Mouse (Mus musculus): ENCODE results near the gene Gm20388.
"Not testable (repeated sequence)": the region's sequence is repeated elsewhere in the genome, so short reads cannot be mapped to it uniquely, and the experiment has no call there.

Gene Gm20388

GRCm38 (mm10) chr8:120644663-120645062 is 734.0 kb downstream of the Gm20388 start:
- no peak for DNase-seq (ENCODE audit: low spot score)

- DNase-seq (ENCODE audit: low spot score): no peak
Measured at GRCm38 (mm10) chr8:120647532-120647931, 736.9 kb downstream of the Gm20388 start, which contains the start of gene 1190005I06Rik. Gene 1190005I06Rik, minus strand, starts transcription at chr8:120647632.

GRCm38 (mm10) chr8:120656322-120657052 is 745.8 kb downstream of the Gm20388 start:
- no peak for DNase-seq (ENCODE audit: low spot score)

- DNase-seq (ENCODE audit: low spot score): no peak
Measured at GRCm38 (mm10) chr8:120657415-120657814, 746.8 kb downstream of the Gm20388 start.

GRCm38 (mm10) chr8:120664566-120664965 is 753.9 kb downstream of the Gm20388 start:
- no peak for DNase-seq (ENCODE audit: low spot score)

GRCm38 (mm10) chr8:120665726-120666455 is 755.2 kb downstream of the Gm20388 start:
- no peak for DNase-seq (ENCODE audit: low spot score)

- no peak for DNase-seq (ENCODE audit: low spot score)
Measured at GRCm38 (mm10) chr8:120666807-120667470, 756.3 kb downstream of the Gm20388 start.

GRCm38 (mm10) chr8:120667561-120668373 is 757.1 kb downstream of the Gm20388 start, which contains the start of the genes Gm27021 and Cox4i1:
Gene Gm27021, minus strand, starts transcription at chr8:120668079.
Gene Cox4i1, plus strand, starts transcription at chr8:120668222.
- DNase-seq (ENCODE audit: low spot score): peak; percentile 90

GRCm38 (mm10) chr8:120668374-120668905 is 757.8 kb downstream of the Gm20388 start, which contains the start of gene Emc8:
Gene Emc8, minus strand, starts transcription at chr8:120668573.
- DNase-seq (ENCODE audit: low spot score): no peak

- no peak for DNase-seq (ENCODE audit: low spot score)
Measured at GRCm38 (mm10) chr8:120671775-120672174, 761.1 kb downstream of the Gm20388 start.

- no peak for DNase-seq (ENCODE audit: low spot score)
Measured at GRCm38 (mm10) chr8:120672626-120673229, 762.1 kb downstream of the Gm20388 start.

- DNase-seq (ENCODE audit: low spot score): no peak
Measured at GRCm38 (mm10) chr8:120673298-120673697, 762.7 kb downstream of the Gm20388 start.

GRCm38 (mm10) chr8:120675718-120676117 is 765.1 kb downstream of the Gm20388 start:
- DNase-seq (ENCODE audit: low spot score): no peak

- peak; percentile 73 for DNase-seq (ENCODE audit: low spot score)
Measured at GRCm38 (mm10) chr8:120678447-120678846, 767.8 kb downstream of the Gm20388 start.

GRCm38 (mm10) chr8:120679629-120680387 is 769.2 kb downstream of the Gm20388 start:
- DNase-seq (ENCODE audit: low spot score): no peak

GRCm38 (mm10) chr8:120680405-120680804 is 769.8 kb downstream of the Gm20388 start:
- DNase-seq (ENCODE audit: low spot score): not testable (repeated sequence)

GRCm38 (mm10) chr8:120681113-120681512 is 770.5 kb downstream of the Gm20388 start:
- no peak for DNase-seq (ENCODE audit: low spot score)

- DNase-seq (ENCODE audit: low spot score): peak; percentile 59
Measured at GRCm38 (mm10) chr8:120683602-120684001, 773.0 kb downstream of the Gm20388 start.

- DNase-seq (ENCODE audit: low spot score): no peak
Measured at GRCm38 (mm10) chr8:120684082-120684481, 773.4 kb downstream of the Gm20388 start.

GRCm38 (mm10) chr8:120685097-120685496 is 774.5 kb downstream of the Gm20388 start:
- DNase-seq (ENCODE audit: low spot score): no peak

Data from T-cell, adult 2 months (primary cell).